Mouse (Mus musculus) CH12.LX (cell line): ENCODE measurements around the gene Mrpl2. TPM values are rescaled to one million over a fixed set of nuclear protein-coding genes. Genes with fewer than 3 reads are reported as not detected.

Experiments used
- DNase-seq: peaks from one replicate; pipeline ENCODE4 v3.0.0-alpha.2; 2013; ENCODE audit errors: extremely low read depth
- H3K27ac ChIP-seq: 2 replicates; pipeline ENCODE4 v1.5.1; 2012; ENCODE audit warnings: low read depth, mild to moderate bottlenecking, control low read depth, moderate library complexity; ENCODE audit not compliant: insufficient read depth
- H3K27me3 ChIP-seq: replicated peaks from 2 replicates; pipeline ENCODE3; 2012; ENCODE audit warnings: inconsistent platforms
- H3K36me3 ChIP-seq, 2 experiments: replicated peaks in 1 of 2; 2 replicates each; pipeline versions ENCODE3 to v1.6.1; 2012; ENCODE audit warnings: inconsistent platforms in 1 of 2, low read length in 1 of 2, mild to moderate bottlenecking in 1 of 2, mixed read lengths in 1 of 2, moderate library complexity in 1 of 2; ENCODE audit not compliant: control insufficient read depth in 1 of 2, insufficient read depth in 1 of 2
- H3K4me1 ChIP-seq, 2 experiments: 2 replicates each; pipeline ENCODE4 v1.6.1; 2012; ENCODE audit warnings: inconsistent platforms in 1 of 2, moderate library complexity in 1 of 2; ENCODE audit not compliant: insufficient read depth in 2 of 2, control insufficient read depth in 1 of 2
- H3K4me2 ChIP-seq: 2 replicates; pipeline ENCODE4 v1.6.1; 2012; ENCODE audit warnings: low read depth, mild to moderate bottlenecking, control low read depth; ENCODE audit not compliant: poor library complexity, insufficient read depth, severe bottlenecking
- H3K4me3 ChIP-seq, 3 experiments: fragments of 150-350 bp in 1 of 3; sonication (generic) in 1 of 3; replicated peaks in 1 of 3; 2 replicates each; pipeline versions ENCODE3 to v1.5.1; 2011 to 2012; ENCODE audit warnings: low read depth in 2 of 3, low read length in 2 of 3, mild to moderate bottlenecking in 2 of 3, moderate library complexity in 2 of 3, control low read depth in 1 of 3, improper control_type of control experiment in 1 of 3, inconsistent platforms in 1 of 3, mixed read lengths in 1 of 3; ENCODE audit not compliant: poor library complexity in 1 of 3
- H3K79me2 ChIP-seq: replicated peaks from 2 replicates; pipeline ENCODE4 v1.6.1; 2012; ENCODE audit warnings: mild to moderate bottlenecking, moderate library complexity; ENCODE audit not compliant: control insufficient read depth, poor library complexity, insufficient read depth, severe bottlenecking; ENCODE audit errors: extremely low read depth
- H3K9ac ChIP-seq: 2 replicates; pipeline ENCODE4 v1.6.1; 2012; ENCODE audit warnings: low read depth, mild to moderate bottlenecking, control low read depth, moderate library complexity; ENCODE audit not compliant: insufficient read depth
- H3K9me3 ChIP-seq: replicated peaks from 2 replicates; pipeline ENCODE3; 2012; ENCODE audit warnings: low read length, inconsistent platforms, mixed read lengths
- CHD2 ChIP-seq: IDR thresholded peaks from 2 replicates; pipeline ENCODE4 v1.6.1; 2011; ENCODE audit warnings: low read length, improper control_type of control experiment
- CTCF ChIP-seq, 2 experiments: IDR thresholded peaks in 1 of 2; conservative IDR thresholded peaks in 1 of 2; 2 replicates each; pipeline ENCODE4 v1.5.1; 2011 to 2012; ENCODE audit warnings: low read depth in 2 of 2, low read length in 2 of 2, improper control_type of control experiment in 1 of 2, inconsistent platforms in 1 of 2, mild to moderate bottlenecking in 1 of 2, moderate library complexity in 1 of 2
- E2F4 ChIP-seq: IDR thresholded peaks from 2 replicates; pipeline ENCODE4 v1.6.1; 2011; ENCODE audit warnings: low read depth, low read length, improper control_type of control experiment; ENCODE audit not compliant: insufficient replicate concordance
- EP300 ChIP-seq: IDR thresholded peaks from 2 replicates; pipeline ENCODE4 v1.6.1; 2011; ENCODE audit warnings: low read length, improper control_type of control experiment
- ETS1 ChIP-seq: conservative IDR thresholded peaks from 2 replicates; pipeline ENCODE4 v1.6.1; 2012; ENCODE audit warnings: low read depth, mild to moderate bottlenecking, inconsistent platforms, low read length, improper control_type of control experiment, moderate library complexity
- GABPA ChIP-seq: IDR thresholded peaks from 2 replicates; pipeline ENCODE4 v1.6.1; 2012; ENCODE audit warnings: low read depth, low read length, improper control_type of control experiment, inconsistent platforms; ENCODE audit not compliant: insufficient replicate concordance
- JUND ChIP-seq: conservative IDR thresholded peaks from 2 replicates; pipeline ENCODE4 v1.6.1; 2011; ENCODE audit warnings: low read depth, low read length, improper control_type of control experiment
- MAX ChIP-seq: IDR thresholded peaks from 2 replicates; pipeline ENCODE4 v1.6.1; 2011; ENCODE audit warnings: low read length, improper control_type of control experiment
- MXI1 ChIP-seq: IDR thresholded peaks from 2 replicates; pipeline ENCODE4 v1.6.1; 2011; ENCODE audit warnings: mild to moderate bottlenecking, low read depth, low read length, improper control_type of control experiment
- NRF1 ChIP-seq: IDR thresholded peaks from 2 replicates; pipeline ENCODE4 v1.6.1; 2014; ENCODE audit warnings: low read depth, mild to moderate bottlenecking, inconsistent platforms, low read length, improper control_type of control experiment, moderate library complexity
- PAX5 ChIP-seq: IDR thresholded peaks from 2 replicates; pipeline ENCODE4 v1.6.1; 2012; ENCODE audit warnings: low read length, inconsistent platforms, mixed read lengths
- POLR2AphosphoS2 ChIP-seq: IDR thresholded peaks from 2 replicates; pipeline ENCODE4 v1.6.1; 2011; ENCODE audit warnings: low read depth, low read length, improper control_type of control experiment
- RCOR1 ChIP-seq: conservative IDR thresholded peaks from 2 replicates; pipeline ENCODE4 v1.6.1; 2012; ENCODE audit warnings: low read depth, mild to moderate bottlenecking, inconsistent platforms, low read length, improper control_type of control experiment
- SIN3A ChIP-seq: IDR thresholded peaks from 2 replicates; pipeline ENCODE4 v1.6.1; 2012; ENCODE audit warnings: low read length, improper control_type of control experiment, inconsistent platforms
- TCF12 ChIP-seq: IDR thresholded peaks from 2 replicates; pipeline ENCODE4 v1.6.1; 2014; ENCODE audit warnings: low read depth, mild to moderate bottlenecking, inconsistent platforms, low read length, improper control_type of control experiment
- ZC3H11A ChIP-seq: IDR thresholded peaks from 2 replicates; pipeline ENCODE4 v1.6.1; 2012; ENCODE audit warnings: low read depth, mild to moderate bottlenecking, inconsistent platforms, low read length, improper control_type of control experiment
- dilution Hi-C: fragments of 300-500 bp; cut with MboI; formaldehyde crosslinking; loops from 2 replicates; pipeline ENCODE4 v1.14.3; 2020; ENCODE audit warnings: low sequenced_read_pairs; ENCODE audit not compliant: extremely low pct_unique_long_range_greater_than_20kb, extremely low pct_ligation_motif_present
- in situ Hi-C: fragments of 300-500 bp; cut with MboI; formaldehyde crosslinking; loops from 3 replicates; pipeline ENCODE4 v1.14.3; 2019; ENCODE audit warnings: low sequenced_read_pairs, low pct_ligation_motif_present, low pct_unique_long_range_greater_than_20kb, mixed read lengths
- polyA plus RNA-seq: library from polyadenylated mRNA; unstranded; fragments of >175 nt; gene quantifications from 2 replicates; pipeline ENCODE4 v1.2.1, GENCODE M21; 2012; ENCODE audit warnings: low read depth; ENCODE audit not compliant: insufficient read length
- total RNA-seq, 2 experiments: library from RNA; depleted of rRNA; stranded (reverse); fragments of 300-350 nt in 1 of 2; fragments of >200 nt in 1 of 2; gene quantifications; 2 replicates each; pipeline ENCODE4 v1.2.3; 2012 to 2014

Gene Mrpl2
- total and polyA plus RNA-seq, 3 experiments: 130 to 238 (median 158) TPM

DNA sequence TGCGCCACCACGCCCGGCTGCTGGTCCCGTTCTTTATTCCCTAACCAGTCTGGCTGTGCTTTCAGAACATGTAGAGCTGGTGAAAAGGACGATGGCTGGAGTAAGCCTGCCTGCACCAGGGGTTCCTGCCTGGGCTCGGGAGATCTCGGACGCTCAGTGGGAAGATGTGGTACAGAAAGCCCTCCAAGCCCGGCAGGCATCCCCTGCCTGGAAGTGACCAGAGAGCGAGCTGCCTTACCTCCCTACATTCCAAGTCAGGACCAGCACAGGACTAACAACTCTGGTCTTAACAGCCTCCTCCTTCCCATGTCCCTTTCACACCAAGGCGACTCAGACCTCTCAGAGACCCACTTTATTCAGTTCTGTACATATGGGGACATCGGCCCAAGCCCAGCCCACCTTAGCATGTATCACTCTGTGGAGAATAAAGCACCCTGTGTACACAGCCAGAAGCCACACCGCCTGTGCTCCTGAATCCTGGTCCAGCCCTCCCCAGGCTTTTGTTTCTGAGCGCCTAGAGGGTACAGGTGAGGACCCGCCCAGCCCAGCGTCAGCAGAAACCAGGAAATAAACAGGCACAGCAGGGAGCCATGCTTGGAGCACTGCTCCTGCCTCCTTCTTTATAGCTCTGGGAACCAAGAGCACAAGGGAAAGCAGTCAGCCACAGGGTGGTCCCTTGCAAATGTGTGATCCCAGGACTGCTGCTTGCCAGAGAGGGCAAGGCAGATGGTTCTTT is 36.8 kb downstream of the Mrpl2 start:
- Histone ChIP-seq H3K4me3 (no peak overlapping the region), H3K79me2 (peaks cover 29% of the 10 kb centered on the region), H3K4me1 (peaks cover 7 to 26% of the 10 kb centered on the region in 2 experiments), H3K9ac (no peak overlapping the region), H3K4me2 (no peak overlapping the region), H3K36me3 (peaks cover 56 to 69% of the 10 kb centered on the region in 2 experiments), H3K27me3 (no peaks in the 10 kb centered on the region), H3K27ac (no peak overlapping the region), H3K9me3 (no peaks in the 10 kb centered on the region)
- in situ Hi-C loops: no loop called here
- DNase-seq: no peak
- dilution Hi-C loops: no loop called here
- no peak for TF ChIP-seq JUND
- TF ChIP-seq CTCF (conservative IDR thresholded peaks at IDR 0.05 in 1 of 2, IDR thresholded peaks at IDR 0.05 in 1 of 2; ENCODE audit: low read depth in 2 of 2, low read length in 2 of 2): no peak
- no peak for TF ChIP-seq GABPA
- TF ChIP-seq PAX5: no peak
- no peak for TF ChIP-seq ETS1
- TF ChIP-seq CHD2: no peak
- no peak for TF ChIP-seq MAX
- TF ChIP-seq TCF12: no peak
- no peak for TF ChIP-seq RCOR1
- no peak for TF ChIP-seq ZC3H11A

DNA sequence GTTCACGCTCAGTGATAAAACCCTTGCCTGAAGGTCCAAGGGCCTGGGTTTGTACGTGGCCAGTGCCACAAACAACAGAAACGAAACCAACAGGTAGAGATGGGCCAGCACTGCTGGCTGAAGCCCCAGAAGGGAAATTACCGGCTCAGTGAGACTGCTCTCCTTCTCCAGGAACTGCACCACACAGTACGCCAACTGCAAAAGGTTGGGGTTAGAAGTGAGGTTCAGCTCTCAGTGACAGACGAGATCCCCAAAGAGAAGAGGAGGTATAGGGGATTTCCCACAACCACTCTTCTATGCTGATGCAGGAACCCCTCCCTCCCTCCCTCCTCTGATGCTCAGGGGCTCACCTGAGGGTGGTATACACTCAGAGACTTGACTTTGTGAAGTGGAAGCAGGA is 39.9 kb downstream of the Mrpl2 start:
- H3K4me2 ChIP-seq: no peak overlapping the region
- H3K79me2 ChIP-seq: no peaks in the 10 kb centered on the region
- no peak overlapping the region for H3K27ac ChIP-seq
- H3K27me3 ChIP-seq: no peaks in the 10 kb centered on the region
- H3K9me3 ChIP-seq: no peaks in the 10 kb centered on the region
- H3K9ac ChIP-seq: no peak overlapping the region
- H3K36me3 ChIP-seq: peaks cover 49 to 82% of the 10 kb centered on the region in 2 experiments
- H3K4me1 ChIP-seq: peaks cover 3 to 9% of the 10 kb centered on the region in 2 experiments; a peak in 3 of 4 replicates
- no peak overlapping the region for H3K4me3 ChIP-seq
- dilution Hi-C loops: no loop called here
- no peak for DNase-seq
- TF ChIP-seq ETS1 (no peak), MXI1 (no peak), SIN3A (no peak), E2F4 (no peak), POLR2AphosphoS2 (no peak), CTCF (conservative IDR thresholded peaks at IDR 0.05 in 1 of 2, IDR thresholded peaks at IDR 0.05 in 1 of 2; ENCODE audit: low read depth in 2 of 2, low read length in 2 of 2) (no peak), EP300 (no peak), NRF1 (no peak), ZC3H11A (no peak)
- in situ Hi-C loops: no loop called here
